Mouse (Mus musculus) bone marrow, adult 2 months (tissue): ENCODE results near the gene Glyr1.

Experiments
- CTCF ChIP-seq: fragments of 200-500 bp; IDR thresholded peaks from 2 replicates; pipeline ENCODE4 v1.5.1; 2011; ENCODE audit warnings: low read length, control low read depth; ENCODE audit not compliant: control insufficient read depth, insufficient read depth
- POLR2A ChIP-seq: fragments of 200-500 bp; IDR thresholded peaks from 2 replicates; pipeline ENCODE4 v1.6.1; 2011; ENCODE audit warnings: low read depth, mild to moderate bottlenecking, control low read depth, low read length, borderline replicate concordance; ENCODE audit not compliant: control insufficient read depth

DNA sequence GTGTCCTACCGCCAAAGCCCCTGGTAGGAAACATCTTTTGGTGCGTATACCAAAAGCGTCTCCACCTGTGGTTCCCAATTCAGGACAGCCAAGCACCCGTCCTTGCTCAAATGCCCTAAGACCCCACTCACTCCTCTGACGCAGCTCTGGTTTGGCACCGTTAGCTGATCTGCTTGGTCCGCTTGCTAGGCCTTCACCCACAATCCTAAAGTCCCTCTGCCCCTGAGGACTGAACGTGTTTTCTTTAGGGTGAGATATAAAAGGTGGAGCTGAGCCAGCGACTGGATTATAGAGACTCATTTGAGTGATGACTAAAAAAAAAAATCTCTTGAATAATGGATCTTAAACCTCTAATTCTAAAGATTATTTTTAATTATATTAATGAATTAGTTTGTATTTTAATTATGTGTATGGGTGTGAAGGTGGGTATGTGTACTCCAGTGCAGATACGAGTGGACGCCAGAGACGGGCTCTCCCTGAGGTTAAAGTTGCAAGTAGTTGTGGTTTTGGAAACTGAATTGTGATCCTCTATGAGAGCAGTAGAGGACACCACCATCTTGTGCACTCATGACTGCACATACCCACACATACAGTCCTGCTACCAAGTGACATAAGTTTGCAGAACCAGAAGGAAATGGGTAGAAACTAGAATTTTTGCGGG is 84.8 kb downstream of the Glyr1 start:
- no peak for TF ChIP-seq CTCF
- no peak for TF ChIP-seq POLR2A
